Mouse (Mus musculus) adrenal gland, adult (tissue): ENCODE measurements around the gene Uqcrq.

ENCODE experiments used
- DNase-seq, 2 experiments: peaks; one replicate each; pipeline ENCODE4 v3.0.0; 2022 to 2023; ENCODE audit warnings: low spot score in 1 of 2; ENCODE audit not compliant: inconsistent age in 2 of 2

The Uqcrq gene

DNA sequence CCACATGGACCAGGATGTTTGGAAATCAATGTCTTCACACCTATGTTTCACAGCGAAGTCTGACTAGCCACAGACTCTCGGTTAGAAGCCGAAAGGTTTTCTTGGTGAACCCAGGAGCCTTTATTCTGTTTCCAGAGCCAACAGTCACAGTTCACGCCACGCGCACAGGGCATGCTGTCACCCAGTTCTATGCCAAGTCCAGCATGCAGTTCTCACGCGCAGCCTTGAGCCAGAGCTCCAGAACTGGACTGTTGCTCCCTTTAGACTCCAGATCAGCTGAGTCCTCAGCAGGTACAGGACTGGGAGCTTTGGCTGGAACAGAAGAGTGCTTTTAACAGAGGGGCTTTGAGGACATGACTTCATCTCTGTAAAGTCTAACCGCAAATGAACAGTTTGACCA is 21.8 kb upstream of the Uqcrq start:
- DNase-seq, result no peak

DNA sequence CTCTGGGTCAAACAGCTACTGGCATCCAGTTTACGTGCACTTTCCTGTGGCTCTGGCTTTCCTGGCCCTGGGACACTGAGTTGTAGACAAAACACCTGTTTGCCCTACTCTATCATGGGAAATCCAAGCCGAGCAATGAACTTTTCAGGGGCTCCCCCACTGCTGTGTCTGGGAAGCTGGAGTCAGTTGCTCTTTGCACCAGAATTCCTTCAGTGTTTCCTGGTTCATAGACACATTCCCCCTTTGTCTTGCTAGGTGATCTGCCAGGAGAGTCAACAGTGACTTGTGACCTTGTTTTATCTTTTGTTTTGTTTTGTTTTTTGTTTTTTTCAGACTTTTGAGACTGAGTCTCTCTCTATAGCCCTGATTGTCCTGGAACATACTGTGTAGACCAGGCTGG is 20.7 kb upstream of the Uqcrq start:
- no peak for DNase-seq

DNA sequence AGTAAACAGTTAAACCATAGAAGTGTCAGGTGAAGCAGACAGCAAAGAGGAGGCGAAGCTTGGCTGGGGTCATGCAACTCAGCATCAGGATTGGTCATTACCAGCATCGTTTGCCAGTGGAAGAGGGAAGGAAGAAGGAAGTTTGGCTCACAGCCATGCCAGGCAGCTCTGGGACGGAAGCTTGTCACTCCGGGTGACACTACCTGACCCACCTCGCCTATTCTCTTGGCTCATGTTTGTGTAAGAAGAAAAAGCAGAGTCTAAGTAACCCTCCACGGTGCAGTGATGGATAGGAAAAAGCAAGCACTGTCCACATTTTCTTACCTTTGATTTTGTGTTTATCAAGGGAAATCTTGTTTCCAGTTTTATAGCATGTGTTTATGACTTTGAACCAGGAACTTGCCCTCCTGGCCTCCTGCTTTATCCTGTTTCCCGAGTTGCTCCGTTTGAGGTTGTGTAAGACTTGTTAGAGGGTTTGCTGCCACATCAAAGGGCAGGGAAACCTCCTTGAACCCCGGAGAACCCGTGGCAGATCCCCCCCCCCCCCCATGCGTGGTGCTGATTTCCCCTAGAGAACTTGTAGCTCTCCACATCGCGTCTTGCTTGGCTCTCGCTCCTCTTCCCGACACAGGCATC is 19.6 kb upstream of the Uqcrq start:
- no peak for DNase-seq

DNA sequence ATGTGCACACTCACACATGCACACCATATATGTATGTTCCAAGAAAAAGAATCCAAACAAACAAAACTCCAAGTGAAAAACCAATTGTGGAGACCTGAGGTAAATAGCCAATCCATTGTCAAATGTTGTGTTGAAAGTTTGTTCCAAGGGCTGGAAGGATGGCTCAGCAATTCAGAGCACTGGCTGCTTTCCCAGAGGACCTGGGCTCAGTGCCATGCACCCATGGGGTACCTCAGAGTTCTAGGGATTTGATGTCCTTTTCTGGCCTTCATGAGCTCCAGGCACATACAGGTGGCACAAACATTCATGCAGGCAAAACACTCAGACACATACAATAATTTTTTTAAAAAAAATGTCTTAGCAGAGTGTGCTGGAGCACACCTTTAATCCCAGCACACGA is 17.9 kb upstream of the Uqcrq start:
- DNase-seq, result peak; percentile 81 to 89

- DNase-seq, result no peak
Measured at GRCm38 (mm10) chr11:53447996-53448395, 17.4 kb upstream of the Uqcrq start.

GRCm38 (mm10) chr11:53446183-53446582 is 15.6 kb upstream of the Uqcrq start:
- no peak for DNase-seq

DNA sequence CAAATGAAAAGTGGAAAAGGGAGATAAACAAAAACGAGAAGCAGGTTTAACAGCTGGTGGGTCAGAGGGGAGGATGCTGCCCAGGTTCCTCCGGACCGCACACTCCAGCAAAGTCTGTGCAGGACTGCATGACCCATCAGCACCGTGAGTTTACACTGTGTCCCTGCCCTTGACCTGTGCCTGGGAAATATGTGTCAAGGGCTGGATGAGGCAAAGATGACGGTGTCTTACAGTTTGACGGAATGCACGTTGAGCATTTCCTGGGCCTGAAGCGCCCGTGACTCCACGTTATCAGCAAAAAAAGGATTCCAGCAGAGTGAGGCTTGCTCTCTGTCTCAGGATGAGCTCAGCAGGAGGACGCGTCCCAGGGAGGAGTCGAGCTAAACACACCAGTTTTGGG is 14.9 kb upstream of the Uqcrq start:
- DNase-seq, result peak; percentile 82 to 84

- peak; percentile 65 to 83 for DNase-seq
Measured at GRCm38 (mm10) chr11:53443861-53444260, 13.2 kb upstream of the Uqcrq start.

DNA sequence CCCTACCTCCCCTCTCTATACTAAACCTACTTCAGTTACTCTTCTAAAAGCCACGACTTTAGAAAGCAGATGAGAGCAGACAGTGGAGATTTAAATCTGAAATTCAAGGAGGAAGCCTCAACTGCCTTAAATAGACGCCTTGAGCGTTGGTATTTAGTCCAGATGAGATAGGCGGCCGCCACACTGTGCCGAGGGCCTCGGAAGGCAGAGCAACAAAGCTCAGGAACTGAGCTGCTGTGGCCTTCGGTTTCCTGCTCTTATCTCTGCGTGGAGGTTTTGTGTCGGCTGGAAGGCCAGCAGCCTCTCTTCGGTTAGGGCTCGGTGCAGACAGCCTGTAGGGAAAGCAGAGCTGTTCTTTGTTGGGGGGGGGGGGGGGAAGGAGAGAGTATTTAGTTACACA is 11.3 kb upstream of the Uqcrq start:
- peak; percentile 64 to 82 for DNase-seq

DNA sequence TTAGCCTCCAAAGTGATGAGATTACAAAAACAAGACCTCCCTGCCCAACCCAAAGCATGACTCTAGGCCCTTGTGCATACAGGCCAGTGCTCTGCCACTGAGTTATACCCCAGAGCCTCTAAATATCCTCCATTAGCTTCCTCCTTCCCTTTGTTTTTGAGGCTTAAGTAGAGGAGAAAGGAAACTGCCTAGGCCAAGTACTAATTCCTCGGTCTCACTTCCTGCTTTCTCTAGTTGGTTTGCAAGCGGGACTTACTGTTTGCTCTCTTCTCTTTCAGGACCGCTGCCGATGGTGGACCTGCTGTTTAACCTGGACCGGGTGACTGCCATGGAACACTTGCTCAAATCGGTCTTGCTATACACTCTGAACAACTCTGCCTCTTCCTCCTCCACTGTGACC is 5.7 kb upstream of the Uqcrq start:
- no peak for DNase-seq

GRCm38 (mm10) chr11:53435504-53435903 is 4.9 kb upstream of the Uqcrq start:
- DNase-seq, result no peak

DNA sequence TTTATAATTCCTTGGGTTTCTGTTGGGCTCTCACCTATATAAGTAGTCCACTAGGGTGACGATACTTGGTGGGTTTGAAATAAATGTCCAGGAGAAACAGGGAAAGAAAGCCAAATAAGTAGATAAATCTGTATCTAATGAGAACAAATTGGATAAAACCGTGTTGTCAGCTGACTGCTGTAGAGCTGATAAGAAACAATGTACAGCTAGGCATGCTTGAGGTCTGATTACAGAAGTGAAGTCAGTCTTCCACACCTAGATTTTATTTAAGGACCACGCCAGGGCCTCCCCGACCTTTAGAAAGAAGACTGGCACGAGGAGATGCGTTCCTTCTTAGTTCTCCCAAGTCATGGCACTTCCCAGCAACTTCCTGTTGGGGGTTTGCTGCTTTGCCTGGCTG is 2.4 kb upstream of the Uqcrq start:
- no peak for DNase-seq

DNA sequence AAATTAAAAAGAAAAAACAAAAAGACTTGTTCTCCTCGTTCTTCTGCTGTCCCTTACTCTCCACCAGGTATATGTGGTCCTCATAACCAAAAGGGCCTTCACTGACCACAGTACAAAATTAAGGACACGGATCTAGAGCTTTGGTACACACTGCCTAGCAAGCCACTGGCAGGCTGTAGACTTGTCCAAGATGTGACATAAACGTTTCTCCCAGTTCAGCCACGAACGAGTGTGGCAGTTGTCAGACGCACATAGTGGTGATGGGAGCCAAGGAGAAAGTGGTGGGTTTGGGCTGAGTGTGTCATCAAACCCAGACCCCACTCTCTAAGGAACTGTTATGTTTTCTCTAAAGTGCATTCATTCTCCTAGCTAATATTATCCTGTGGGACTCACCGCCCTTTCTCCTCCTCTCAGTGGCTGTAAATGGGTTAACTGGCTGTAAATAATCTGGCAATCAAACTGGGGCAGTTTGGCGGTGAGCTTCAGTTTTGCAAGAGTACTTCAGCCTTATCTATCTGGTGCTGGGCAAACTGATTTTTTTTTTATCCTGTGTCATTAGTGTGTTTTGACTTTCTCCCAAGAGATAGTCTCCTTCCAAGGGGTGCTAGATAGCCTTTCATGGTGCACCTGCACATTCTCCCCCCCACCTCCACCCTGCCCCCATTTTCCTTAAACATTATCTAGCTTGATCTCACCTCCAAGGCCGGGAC is 871 bp upstream of the Uqcrq start:
- DNase-seq, result no peak

- no peak for DNase-seq
Measured at GRCm38 (mm10) chr11:53430300-53430669, 346 bp downstream of the Uqcrq start.

DNA sequence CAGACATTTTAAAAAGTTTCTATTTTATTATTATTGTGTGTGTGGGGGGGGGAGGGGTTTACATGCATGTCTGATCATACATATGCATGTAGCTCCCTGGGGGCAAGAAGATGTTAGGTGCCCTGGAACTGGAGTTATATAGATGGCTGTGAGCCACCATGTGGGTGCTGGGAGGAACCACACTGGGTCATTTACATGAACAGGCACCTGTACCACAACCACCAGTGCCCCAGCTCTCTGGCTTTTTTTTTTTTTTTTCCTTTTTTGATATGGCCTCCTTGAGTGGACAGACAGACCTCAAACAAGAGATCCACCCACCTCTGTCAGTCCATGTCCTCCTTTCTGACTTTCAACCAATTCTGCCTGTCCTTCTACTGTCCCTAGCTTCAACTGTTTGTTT is 1.4 kb downstream of the Uqcrq start:
- DNase-seq, result no peak

DNA sequence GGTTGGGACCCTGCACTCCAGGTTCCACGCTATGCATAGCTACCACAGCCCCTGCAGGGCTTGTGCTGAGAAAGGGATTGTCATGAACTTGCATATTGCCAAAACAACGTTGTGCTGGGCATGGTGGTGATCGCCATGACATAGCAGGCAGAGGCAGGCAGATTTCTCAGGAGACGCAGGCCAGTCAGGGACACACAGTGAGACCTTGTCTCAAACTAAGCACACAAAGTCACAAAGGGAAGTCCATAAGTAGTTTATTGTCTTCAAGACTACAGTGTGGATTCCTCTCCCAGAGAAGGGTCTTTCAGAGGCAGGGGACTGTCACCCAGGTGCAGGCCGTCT is 1.9 kb downstream of the Uqcrq start:
- DNase-seq, result peak in 1 of 2 experiments; percentile 36

GRCm38 (mm10) chr11:53427993-53428715 is 2.5 kb downstream of the Uqcrq start:
- DNase-seq, result peak in 1 of 2 experiments; percentile 57

DNA sequence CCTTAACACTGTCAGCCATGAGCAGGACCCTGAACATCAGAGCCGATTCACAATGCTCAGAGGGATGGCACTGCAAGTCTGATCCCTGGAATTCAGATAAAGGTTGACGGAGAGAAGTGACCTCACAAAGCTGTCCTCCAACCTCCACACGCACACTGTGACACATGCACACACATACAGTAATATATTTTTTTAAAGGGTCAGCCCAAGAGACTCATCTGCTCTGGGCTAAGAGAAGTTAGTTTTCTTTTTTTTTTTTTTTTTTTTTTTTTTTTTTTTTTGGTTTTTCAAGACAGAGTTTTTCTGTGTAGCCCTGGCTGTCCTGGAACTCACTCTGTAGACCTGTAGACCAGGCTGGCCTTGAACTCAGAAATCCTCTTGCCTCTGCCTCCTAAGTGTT is 3.7 kb downstream of the Uqcrq start:
- peak in 1 of 2 experiments; percentile 23 for DNase-seq

DNA sequence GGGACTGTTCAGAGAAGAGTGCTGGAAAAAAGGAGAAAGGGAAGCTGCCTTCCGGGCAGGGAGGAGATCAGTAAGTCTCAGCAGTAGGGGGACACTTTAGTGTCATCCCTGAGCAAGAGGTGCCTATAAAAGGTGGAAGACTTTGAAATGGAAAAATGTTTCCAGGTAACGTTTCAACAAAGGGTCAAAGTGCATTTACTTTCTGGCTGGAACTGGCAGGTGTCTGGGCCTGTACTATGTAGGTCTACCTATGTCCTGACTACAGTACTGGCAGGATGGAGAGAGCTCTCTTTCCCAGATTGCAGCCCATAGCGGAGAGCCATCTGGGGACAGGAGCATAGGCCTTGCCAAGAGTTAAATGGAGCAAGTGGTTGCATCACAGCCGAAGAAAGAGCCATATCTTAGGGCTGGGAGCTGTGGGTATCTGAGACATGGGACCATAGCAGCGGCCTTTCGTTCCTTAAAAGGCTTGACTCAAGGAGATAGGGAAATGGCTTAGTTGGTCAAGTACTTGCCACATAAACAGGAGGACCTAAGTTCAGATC is 4.8 kb downstream of the Uqcrq start:
- peak in 1 of 2 experiments; percentile 60 for DNase-seq

DNA sequence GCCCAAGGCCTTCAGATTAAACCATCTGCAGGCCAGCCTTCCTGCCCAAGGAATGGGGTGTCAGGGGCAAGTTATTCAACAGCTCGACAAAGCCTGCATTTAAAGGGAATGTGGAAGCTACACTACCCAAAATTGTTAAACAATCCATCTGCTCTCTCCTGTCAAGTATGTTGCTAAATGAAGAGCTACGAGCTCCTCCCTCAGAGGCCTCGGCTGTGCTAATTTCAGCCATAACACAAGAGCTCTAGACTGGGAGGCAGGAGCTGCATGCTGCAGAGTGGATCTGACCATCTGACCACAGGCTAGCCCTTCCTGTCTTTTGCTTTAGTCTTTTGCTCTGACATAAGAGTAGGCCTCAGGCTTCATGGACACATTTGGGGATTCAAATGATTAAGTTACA is 5.4 kb downstream of the Uqcrq start:
- DNase-seq, result no peak

DNA sequence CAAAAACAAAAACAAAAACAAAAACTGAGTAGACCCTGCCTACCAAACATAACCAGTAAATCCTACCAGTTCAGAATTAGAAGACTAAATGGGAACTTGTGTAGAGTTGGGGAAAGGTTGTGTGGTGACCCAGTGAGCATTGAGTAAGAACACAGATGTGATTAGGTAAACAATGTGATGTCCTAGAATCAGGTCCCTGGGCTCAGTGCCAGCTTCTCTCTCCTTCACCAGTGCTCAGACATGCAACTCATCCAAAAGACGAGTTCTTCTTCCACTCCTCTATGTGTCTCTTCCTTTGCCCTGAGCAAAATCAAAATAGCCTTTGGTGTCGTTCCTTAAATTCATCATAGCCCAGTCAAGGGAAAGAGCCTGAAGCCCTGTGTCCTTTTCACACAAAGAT is 5.8 kb downstream of the Uqcrq start:
- peak in 1 of 2 experiments; percentile 86 for DNase-seq

GRCm38 (mm10) chr11:53423036-53423435 is 7.6 kb downstream of the Uqcrq start, which contains the start of gene Leap2:
TSS of gene Leap2 (minus strand) at chr11:53423170.
- DNase-seq, result no peak
